Mouse (Mus musculus) hindbrain, embryonic 14.5 days (tissue): ENCODE results near the gene Zfp51. TPM values are rescaled to one million over a fixed set of nuclear protein-coding genes. Genes with fewer than 3 reads are reported as not detected.

Experiments
- ATAC-seq: fragments of 200-750 bp; cut with Nextera tagmentation; 2 replicates; pipeline ENCODE4 v1.8.0; 2017; ENCODE audit warnings: moderate number of reproducible peaks, mild to moderate bottlenecking, moderate TSS enrichment, moderate library complexity; ENCODE audit not compliant: low FRiP score
- DNase-seq: peaks from one replicate; pipeline ENCODE4 v3.0.0-alpha.2; 2015; ENCODE audit warnings: low spot score
- H3K27ac ChIP-seq: fragments of 300-500 bp; sonication (generic); 2 replicates; pipeline ENCODE4 v1.5.1; 2014; ENCODE audit warnings: mild to moderate bottlenecking, moderate library complexity
- H3K27me3 ChIP-seq: fragments of 300-500 bp; sonication (generic); 2 replicates; pipeline ENCODE4 v1.6.1; 2014; ENCODE audit warnings: mild to moderate bottlenecking, low read length, mixed read lengths; ENCODE audit not compliant: control insufficient read depth, insufficient read depth
- H3K36me3 ChIP-seq: fragments of 300-500 bp; sonication (generic); replicated peaks from 2 replicates; pipeline ENCODE4 v1.6.1; 2014; ENCODE audit not compliant: control insufficient read depth, insufficient read depth
- H3K4me1 ChIP-seq: fragments of 300-500 bp; sonication (generic); replicated peaks from 2 replicates; pipeline ENCODE4 v1.6.1; 2014; ENCODE audit warnings: antibody characterized with exemption, low read length, mixed read lengths; ENCODE audit not compliant: control insufficient read depth, insufficient read depth
- H3K4me2 ChIP-seq: fragments of 300-500 bp; sonication (generic); replicated peaks from 2 replicates; pipeline ENCODE4 v1.6.1; 2014; ENCODE audit warnings: mild to moderate bottlenecking, moderate library complexity
- H3K4me3 ChIP-seq: fragments of 300-500 bp; sonication (generic); replicated peaks from 2 replicates; pipeline ENCODE4 v1.5.1; 2014; ENCODE audit warnings: mild to moderate bottlenecking, low read length
- H3K9ac ChIP-seq: fragments of 300-500 bp; sonication (generic); 2 replicates; pipeline ENCODE4 v1.6.1; 2014
- H3K9me3 ChIP-seq: fragments of 300-500 bp; sonication (generic); 2 replicates; pipeline ENCODE4 v1.6.1; 2016; ENCODE audit warnings: low read length; ENCODE audit not compliant: control insufficient read depth
- polyA plus RNA-seq: library from polyadenylated mRNA; unstranded; fragments of >200 nt; fragmentation: Nextera tagmentation; extraction: Ambion mirVana; gene quantifications from 2 replicates; pipeline ENCODE4 v1.2.1, GENCODE M21; 2014

Zfp51 gene
- polyA plus RNA-seq, 1 experiment from 2014 or later = 14.4 TPM

- no peak overlapping the region for H3K4me3 ChIP-seq
- DNase-seq = no peak
- H3K9me3 ChIP-seq = no peaks in the 10 kb centered on the region
- no peak overlapping the region for H3K4me2 ChIP-seq
- H3K27me3 ChIP-seq = no peaks in the 10 kb centered on the region
- H3K36me3 ChIP-seq = peaks cover 16% of the 10 kb centered on the region
- no peak overlapping the region for H3K27ac ChIP-seq
- H3K9ac ChIP-seq = no peak overlapping the region
- ATAC-seq = no peak
- H3K4me1 ChIP-seq = no peaks in the 10 kb centered on the region
Measured at GRCm38 (mm10) chr17:21509756-21510155, 59.6 kb downstream of the Zfp51 start.

Other genes starting within 250 kb of the Zfp51 start
- gene Vmn1r234, start 224.3 kb upstream of the Zfp51 start, polyA plus RNA-seq = not detected in 2 replicates
- not detected in 2 replicates for gene Vmn1r235, start 194.0 kb upstream of the Zfp51 start, polyA plus RNA-seq
- gene Vmn1r236, start 167.4 kb upstream of the Zfp51 start, polyA plus RNA-seq = not detected in 2 replicates
- gene Vmn1r237, start 138.5 kb upstream of the Zfp51 start, polyA plus RNA-seq = not detected in 2 replicates
- 6.8 and 7.0 TPM in 2 replicates for gene Zfp677, start 66.6 kb upstream of the Zfp51 start, polyA plus RNA-seq
- 5.6 and 6.3 TPM in 2 replicates for gene Zfp54, start 27.1 kb upstream of the Zfp51 start, polyA plus RNA-seq
- gene Zfp53, start 38.6 kb downstream of the Zfp51 start, polyA plus RNA-seq = 9.5 and 11.1 TPM in 2 replicates
- 1.8 and 1.9 TPM in 2 replicates for gene Zfp52, start 85.2 kb downstream of the Zfp51 start, polyA plus RNA-seq
- gene Zfp948, start 116.6 kb downstream of the Zfp51 start, polyA plus RNA-seq = 21.9 and 22.2 TPM in 2 replicates
- gene Zfp983, start 200.2 kb downstream of the Zfp51 start, polyA plus RNA-seq = 11.1 and 14.0 TPM in 2 replicates
- gene Gm10226, start 241.5 kb downstream of the Zfp51 start, polyA plus RNA-seq = 23.8 and 24.2 TPM in 2 replicates